Mouse (Mus musculus): ENCODE measurements at regions not wholly inside any gene's neighbourhood (a gene's known extent, or its start where the extent isn't known, plus 50 kb on each side); places are given as distances from the start of the nearest gene placed in this dataset.

GRCm38 (mm10) chr17:7633382-7634290 is 193.5 kb downstream of the Fndc1 start:
- ATAC-seq (replicated peaks; ENCODE audit: poor library complexity), result no peak

DNA sequence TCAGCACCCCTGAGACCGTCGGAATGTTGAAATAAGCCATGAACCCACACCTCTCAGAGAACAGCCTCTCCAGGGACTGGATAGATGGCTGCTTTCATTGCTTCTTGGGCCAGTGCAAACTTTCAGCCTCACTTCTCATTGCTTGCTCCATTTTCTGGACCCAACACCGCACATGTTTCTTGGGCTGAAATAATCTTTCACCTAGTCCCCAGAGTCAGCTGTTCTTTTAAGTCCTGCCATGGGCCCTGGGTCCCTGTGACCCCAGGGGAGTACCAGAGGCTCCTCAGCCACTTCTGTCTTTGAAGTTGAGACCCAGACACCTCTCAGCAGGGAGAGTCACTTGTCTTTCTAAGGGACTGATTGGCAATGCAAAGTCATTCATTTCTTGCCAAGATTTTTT is 201.4 kb downstream of the Fndc1 start:
- ATAC-seq (replicated peaks; ENCODE audit: poor library complexity), result no peak

GRCm38 (mm10) chr17:7623392-7623791 is 203.7 kb downstream of the Fndc1 start:
- no peak for ATAC-seq (replicated peaks; ENCODE audit: poor library complexity)

DNA sequence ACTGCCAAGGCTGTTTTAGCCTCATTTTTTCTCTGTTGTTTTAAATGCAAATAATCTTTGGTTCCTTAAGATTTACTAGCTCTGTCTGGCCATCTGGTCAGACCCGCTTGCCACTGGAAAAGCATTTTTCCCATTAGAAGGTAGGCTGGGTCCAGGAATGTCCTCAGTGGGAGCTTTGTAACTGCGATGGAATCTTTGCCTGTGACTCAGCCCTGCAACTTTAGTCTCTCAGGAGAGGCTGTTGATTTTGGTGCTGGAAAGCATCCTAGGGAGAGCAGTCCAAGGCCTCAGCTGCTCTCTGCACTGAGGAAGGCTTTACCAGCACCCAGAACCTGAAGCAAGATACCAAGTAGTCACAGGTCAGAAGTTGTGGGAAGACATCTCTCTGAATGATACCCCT is 205.8 kb downstream of the Fndc1 start:
- no peak for ATAC-seq (replicated peaks; ENCODE audit: poor library complexity)

- ATAC-seq (replicated peaks; ENCODE audit: poor library complexity), result no peak
These were observed 206.9 kb downstream of the Fndc1 start for GRCm38 (mm10) chr17:7620166-7620565.

- ATAC-seq (replicated peaks; ENCODE audit: poor library complexity), result no peak
These were observed 207.5 kb downstream of the Fndc1 start for GRCm38 (mm10) chr17:7619641-7620040.

DNA sequence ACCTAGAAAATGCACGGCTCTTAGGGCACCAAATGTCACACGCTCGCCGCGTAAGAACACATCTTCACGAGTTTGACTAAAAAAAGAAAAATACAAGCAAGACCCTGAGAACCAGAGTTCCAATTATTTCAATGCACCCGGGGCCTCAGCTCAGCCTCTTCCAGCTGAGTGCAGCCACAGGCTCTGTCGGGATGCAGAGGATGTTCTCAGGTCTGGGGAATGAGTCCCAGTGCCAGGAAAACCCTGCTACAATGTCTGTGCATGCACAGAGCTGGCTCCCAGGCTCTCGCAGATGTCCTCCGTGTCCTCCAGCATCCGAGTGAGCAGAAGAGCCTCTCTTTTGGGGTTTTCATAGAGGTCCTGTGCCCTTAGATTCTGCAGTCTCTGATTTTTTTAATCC is 219.1 kb downstream of the Fndc1 start:
- ATAC-seq (replicated peaks; ENCODE audit: poor library complexity), result no peak

- ATAC-seq (replicated peaks; ENCODE audit: poor library complexity), result no peak
These were observed 219.7 kb downstream of the Fndc1 start for GRCm38 (mm10) chr17:7607431-7607830.

DNA sequence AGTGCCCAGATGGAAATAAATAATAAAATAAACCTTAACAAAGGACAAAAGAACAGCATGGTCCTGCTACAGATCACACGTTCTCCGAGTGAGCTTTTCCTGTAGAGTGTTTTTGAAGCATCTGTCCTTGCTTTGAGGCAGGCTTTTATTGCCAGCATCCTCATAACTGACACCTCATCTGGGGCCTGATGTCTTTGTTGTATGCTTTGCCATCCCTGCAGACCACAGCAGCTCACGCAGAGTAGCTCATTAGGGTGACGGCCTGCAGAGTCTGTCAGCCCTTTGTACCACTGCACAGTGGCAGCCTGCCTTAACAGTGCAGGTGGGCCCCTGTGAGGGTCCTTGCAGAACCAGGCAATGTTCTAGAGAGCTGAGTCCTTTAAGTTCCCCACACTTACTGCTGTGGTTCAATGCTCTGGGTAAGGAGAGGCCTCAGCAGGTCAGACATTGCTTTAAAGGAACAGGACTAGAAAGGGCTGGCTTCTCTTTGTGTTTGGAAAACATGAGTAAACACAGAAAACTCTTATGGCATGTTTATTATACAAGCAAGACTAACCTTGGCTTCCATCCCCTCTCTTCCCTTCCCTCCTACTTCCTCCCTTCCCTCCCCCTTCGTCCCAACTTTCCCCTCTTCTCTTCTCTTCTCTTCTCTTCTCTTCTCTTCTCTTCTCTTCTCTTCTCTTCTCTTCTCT is 219.7 kb upstream of the Unc93a2 start:
- no peak for ATAC-seq (replicated peaks; ENCODE audit: poor library complexity)

DNA sequence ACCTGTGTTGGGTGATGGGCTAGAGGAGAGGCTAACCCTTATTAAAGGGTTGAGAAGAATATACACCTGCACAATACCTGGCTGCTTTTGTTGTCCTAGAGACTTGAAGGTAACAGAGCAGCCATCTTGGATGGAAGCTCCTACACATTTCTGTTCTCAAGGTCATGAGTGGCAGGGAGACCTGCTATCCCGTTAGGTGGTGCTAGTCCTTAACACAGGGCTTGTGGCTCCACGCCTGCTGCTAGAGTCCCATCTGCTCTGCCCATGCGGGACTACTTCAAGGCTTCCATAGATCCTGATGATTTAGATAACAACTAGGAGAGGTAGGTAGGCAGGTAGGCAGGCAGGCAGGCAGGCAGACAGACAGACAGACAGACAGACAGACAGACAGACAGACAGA is 218.8 kb upstream of the Unc93a2 start:
- no peak for ATAC-seq (replicated peaks; ENCODE audit: poor library complexity)

DNA sequence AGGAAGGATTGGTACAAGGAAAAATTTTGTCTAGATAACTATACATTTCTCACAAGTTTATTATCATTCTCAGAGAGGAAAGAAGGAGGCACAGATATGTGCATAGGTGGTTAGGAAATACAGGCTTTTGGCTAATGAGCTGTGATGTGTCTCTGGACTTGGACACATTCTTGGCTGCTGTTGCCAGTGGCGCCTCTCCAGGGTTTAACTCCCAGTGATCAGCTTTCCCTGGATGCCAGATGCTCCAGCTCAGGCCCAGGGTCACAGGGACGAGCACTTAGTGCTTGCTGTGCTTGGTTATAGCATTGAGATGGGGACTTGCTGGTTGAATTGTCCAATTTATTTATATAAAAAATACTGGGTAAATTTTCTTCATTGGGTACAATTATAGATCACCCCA is 215.3 kb upstream of the Unc93a2 start:
- no peak for ATAC-seq (replicated peaks; ENCODE audit: poor library complexity)

GRCm38 (mm10) chr17:7597481-7597880 is 212.2 kb upstream of the Unc93a2 start:
- ATAC-seq (replicated peaks; ENCODE audit: poor library complexity), result no peak

DNA sequence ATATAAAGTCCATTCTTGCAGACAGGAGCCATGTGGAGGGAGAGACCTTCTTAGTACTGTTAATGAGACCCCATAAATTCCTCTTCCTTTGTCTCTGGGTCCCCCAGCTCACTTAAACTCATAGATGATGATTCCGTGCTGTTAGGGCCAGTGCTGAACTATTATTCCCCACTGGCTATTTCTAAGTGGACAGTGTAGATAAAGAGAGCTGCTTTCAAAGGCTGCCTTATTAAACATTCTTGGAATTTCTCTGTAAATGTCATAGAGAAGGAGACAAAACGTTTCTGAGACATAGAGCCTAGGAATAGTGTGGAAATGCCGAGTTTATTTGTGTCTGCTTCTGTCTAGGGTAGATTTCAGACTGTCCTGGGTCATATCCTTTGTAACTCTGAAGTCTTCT is 209.5 kb upstream of the Unc93a2 start:
- no peak for ATAC-seq (replicated peaks; ENCODE audit: poor library complexity)

GRCm38 (mm10) chr17:7592491-7592890 is 207.2 kb upstream of the Unc93a2 start:
- no peak for ATAC-seq (replicated peaks; ENCODE audit: poor library complexity)

DNA sequence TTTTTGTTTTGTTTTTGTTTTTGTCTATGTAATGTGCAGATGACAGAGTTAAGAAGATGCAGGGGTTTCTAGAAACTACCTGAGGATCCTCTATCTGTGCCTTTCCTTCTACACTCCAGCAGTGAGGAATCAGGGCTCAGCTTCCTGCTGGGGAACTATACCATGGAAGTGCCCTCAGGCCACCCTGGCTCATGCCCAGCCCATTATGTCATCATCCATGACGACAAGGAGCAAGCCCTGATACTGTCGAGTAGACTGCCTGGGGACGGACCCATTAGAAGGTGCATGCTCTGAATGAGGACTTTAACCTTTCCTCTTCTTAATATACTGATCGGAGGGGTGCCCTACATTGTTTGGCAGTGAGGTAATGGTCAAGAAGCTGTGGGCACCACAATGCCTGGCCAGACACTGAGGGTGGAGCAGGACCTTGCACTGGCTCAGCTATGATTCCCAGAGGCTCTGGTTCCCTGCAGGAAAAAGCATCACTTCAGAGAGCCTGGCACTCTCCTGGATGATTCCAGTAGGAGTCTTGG is 197.7 kb upstream of the Unc93a2 start:
- ATAC-seq (replicated peaks; ENCODE audit: poor library complexity), result no peak

GRCm38 (mm10) chr17:7579031-7579430 is 193.8 kb upstream of the Unc93a2 start:
- ATAC-seq (replicated peaks; ENCODE audit: poor library complexity), result no peak

- no peak for ATAC-seq (replicated peaks; ENCODE audit: poor library complexity)
These were observed 192.7 kb upstream of the Unc93a2 start for GRCm38 (mm10) chr17:7578003-7578402.

- no peak for ATAC-seq (replicated peaks; ENCODE audit: poor library complexity)
These were observed 192.0 kb upstream of the Unc93a2 start for GRCm38 (mm10) chr17:7577227-7577626.

- ATAC-seq (replicated peaks; ENCODE audit: poor library complexity), result no peak
These were observed 186.2 kb upstream of the Unc93a2 start for GRCm38 (mm10) chr17:7571481-7571880.

DNA sequence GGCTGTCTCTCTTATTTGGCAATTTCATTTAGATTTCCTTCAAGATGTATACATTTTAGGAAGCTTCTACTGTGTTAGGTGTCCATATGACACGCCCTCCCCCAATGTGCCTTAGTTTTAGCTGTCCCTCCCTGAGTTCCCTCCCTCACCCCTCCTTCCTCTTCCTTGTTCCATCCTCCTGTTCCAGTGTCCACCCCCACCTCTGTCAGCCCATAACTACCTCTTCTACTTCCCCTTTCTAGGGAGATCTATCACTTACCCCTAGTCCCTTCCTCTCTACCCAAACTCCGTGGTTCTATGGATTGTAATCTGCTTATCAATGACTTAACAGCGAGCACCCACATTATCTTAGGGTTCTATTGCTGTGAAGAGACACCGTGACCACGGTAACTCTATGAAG is 183.2 kb upstream of the Unc93a2 start:
- peak; percentile 75 for ATAC-seq (replicated peaks; ENCODE audit: poor library complexity)

GRCm38 (mm10) chr17:7565771-7566170 is 180.5 kb upstream of the Unc93a2 start:
- no peak for ATAC-seq (replicated peaks; ENCODE audit: poor library complexity)

GRCm38 (mm10) chr17:7562940-7563339 is 177.7 kb upstream of the Unc93a2 start:
- ATAC-seq (replicated peaks; ENCODE audit: poor library complexity), result no peak
